Mouse (Mus musculus) hindbrain, embryonic 12.5 days (tissue): ENCODE measurements at regions not wholly inside any gene's neighbourhood (a gene's known extent, or its start where the extent isn't known, plus 50 kb on each side); places are given as distances from the start of the nearest gene placed in this dataset.

Experiments used
- ATAC-seq: fragments of 200-750 bp; cut with Nextera tagmentation; 2 replicates; pipeline ENCODE4 v1.8.0; 2017; ENCODE audit warnings: moderate TSS enrichment; ENCODE audit not compliant: low FRiP score
- H3K27ac ChIP-seq: fragments of 300-500 bp; sonication (generic); 2 replicates; pipeline ENCODE4 v1.5.1; 2016; ENCODE audit warnings: mild to moderate bottlenecking
- H3K27me3 ChIP-seq: fragments of 300-500 bp; sonication (generic); 2 replicates; pipeline ENCODE4 v1.6.1; 2016; ENCODE audit warnings: mild to moderate bottlenecking
- H3K36me3 ChIP-seq: fragments of 300-500 bp; sonication (generic); 2 replicates; pipeline ENCODE4 v1.6.1; 2016; ENCODE audit warnings: mild to moderate bottlenecking
- H3K4me1 ChIP-seq: fragments of 300-500 bp; sonication (generic); 2 replicates; pipeline ENCODE4 v1.6.1; 2016
- H3K4me2 ChIP-seq: fragments of 300-500 bp; sonication (generic); replicated peaks from 2 replicates; pipeline ENCODE4 v1.6.1; 2016; ENCODE audit warnings: mild to moderate bottlenecking
- H3K4me3 ChIP-seq: fragments of 300-500 bp; sonication (generic); 2 replicates; pipeline ENCODE4 v1.5.1; 2016; ENCODE audit warnings: mild to moderate bottlenecking
- H3K9ac ChIP-seq: fragments of 300-500 bp; sonication (generic); 2 replicates; pipeline ENCODE4 v1.6.1; 2016; ENCODE audit warnings: mild to moderate bottlenecking, moderate library complexity
- H3K9me3 ChIP-seq: fragments of 300-500 bp; sonication (generic); replicated peaks from 2 replicates; pipeline ENCODE4 v1.6.1; 2016; ENCODE audit warnings: mild to moderate bottlenecking
- WGBS: fragments of 180-500 bp; shearing (Covaris S2); methylation state at CpG from one replicate; pipeline ENCODE4 v1.1.7; 2016; 5-methylcytosine and 5-hydroxymethylcytosine counted together

- no peaks in the 10 kb centered on the region for H3K4me1 ChIP-seq
- no peak for ATAC-seq
- no peaks in the 10 kb centered on the region for H3K36me3 ChIP-seq
- no peaks in the 10 kb centered on the region for H3K9me3 ChIP-seq
- H3K9ac ChIP-seq: no peak overlapping the region
- no peaks in the 10 kb centered on the region for H3K27me3 ChIP-seq
- H3K4me2 ChIP-seq: no peak overlapping the region
- no peak overlapping the region for H3K27ac ChIP-seq
- H3K4me3 ChIP-seq: no peak overlapping the region
Measured at GRCm38 (mm10) chr9:32923925-32924324, 287.9 kb downstream of the Ets1 start.

DNA sequence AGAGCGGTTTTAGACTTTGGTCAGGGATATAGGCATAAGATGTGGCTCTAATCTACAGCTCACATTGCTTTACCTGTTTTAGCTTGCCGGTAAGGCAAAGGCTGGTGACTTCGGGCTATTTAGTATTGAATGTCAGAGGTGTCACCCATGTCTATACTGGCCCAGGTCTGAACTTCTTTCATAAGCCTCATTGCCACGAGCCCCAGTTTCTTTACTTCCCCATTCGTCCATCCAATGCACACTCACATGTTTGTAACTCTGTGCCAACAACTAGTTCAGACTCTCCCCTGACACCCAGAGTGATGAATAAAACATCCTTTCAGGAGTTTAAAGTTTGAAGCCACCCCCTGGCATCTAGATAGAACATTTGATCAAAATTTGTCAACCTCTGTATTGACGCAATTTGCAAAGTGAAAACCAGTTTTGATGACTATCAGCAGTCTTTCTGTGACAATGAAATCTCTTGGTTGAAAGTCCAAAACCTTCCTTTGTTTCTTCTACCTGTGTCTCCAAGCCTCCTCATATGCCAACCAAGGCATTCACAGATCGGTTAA lies 288.4 kb downstream of the Ets1 start:
- H3K9me3 ChIP-seq: no peaks in the 10 kb centered on the region
- no peaks in the 10 kb centered on the region for H3K27me3 ChIP-seq
- no peak overlapping the region for H3K4me2 ChIP-seq
- no peak for ATAC-seq
- H3K27ac ChIP-seq: no peak overlapping the region
- H3K9ac ChIP-seq: no peak overlapping the region
- 95% methylated on average over 7 of the region's 7 CpGs for WGBS
- H3K4me1 ChIP-seq: no peaks in the 10 kb centered on the region
- no peaks in the 10 kb centered on the region for H3K36me3 ChIP-seq
- no peak overlapping the region for H3K4me3 ChIP-seq

- Histone ChIP-seq H3K4me3 (no peak overlapping the region), H3K4me1 (no peaks in the 10 kb centered on the region), H3K9me3 (no peaks in the 10 kb centered on the region), H3K27ac (no peak overlapping the region), H3K36me3 (no peaks in the 10 kb centered on the region), H3K9ac (no peak overlapping the region), H3K4me2 (no peak overlapping the region), H3K27me3 (no peaks in the 10 kb centered on the region)
- no peak for ATAC-seq
- 90% methylated on average over 6 of the region's 6 CpGs for WGBS
Measured at GRCm38 (mm10) chr9:32925036-32925435, 289.0 kb downstream of the Ets1 start.

DNA sequence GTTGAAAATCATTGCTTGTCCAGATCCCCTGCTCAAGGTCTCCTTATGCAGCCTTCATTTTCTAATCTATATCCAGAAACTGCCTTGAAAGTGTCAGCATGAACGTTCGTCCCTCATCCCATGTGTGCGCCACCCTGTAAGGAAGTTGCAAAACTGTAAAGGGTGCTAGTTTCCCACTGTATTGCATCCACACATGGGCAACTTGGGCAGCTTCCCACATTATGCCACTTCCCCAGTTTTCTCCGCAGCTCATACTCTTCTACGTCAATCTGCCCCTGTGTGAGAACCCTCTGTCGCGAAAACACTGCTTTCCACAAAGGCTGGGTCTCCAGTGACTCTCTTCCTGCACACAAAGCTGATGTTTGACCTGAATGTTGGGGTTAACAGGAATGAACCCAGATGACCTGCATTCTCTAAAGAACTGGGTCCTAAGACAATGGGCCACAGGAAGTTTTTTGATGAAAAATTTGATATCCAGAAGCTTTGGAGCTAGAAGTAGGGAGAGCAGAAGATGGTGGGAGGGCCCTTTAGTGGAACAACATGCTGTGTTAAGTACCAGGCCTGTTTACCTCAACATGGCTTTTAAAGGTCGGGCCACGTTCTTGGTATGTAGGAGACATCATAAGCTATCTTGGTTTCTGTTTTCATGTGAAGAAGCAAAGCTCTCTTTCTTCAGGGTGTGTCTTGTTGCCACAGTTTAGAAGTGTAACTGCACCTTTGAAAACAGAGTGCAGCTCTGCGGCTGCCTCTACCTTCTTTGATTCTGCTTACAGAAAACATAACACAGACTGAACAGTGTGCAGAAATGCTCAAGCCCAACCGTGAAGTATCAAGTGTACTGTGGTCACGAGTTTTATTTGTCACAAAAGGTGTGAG lies 289.9 kb downstream of the Ets1 start:
- WGBS: 80% methylated on average over 12 of the region's 12 CpGs
- Histone ChIP-seq H3K27me3 (no peaks in the 10 kb centered on the region), H3K4me2 (no peak overlapping the region), H3K36me3 (no peaks in the 10 kb centered on the region), H3K4me1 (no peaks in the 10 kb centered on the region), H3K9ac (no peak overlapping the region), H3K9me3 (no peaks in the 10 kb centered on the region), H3K4me3 (no peak overlapping the region), H3K27ac (no peak overlapping the region)
- ATAC-seq: no peak

DNA sequence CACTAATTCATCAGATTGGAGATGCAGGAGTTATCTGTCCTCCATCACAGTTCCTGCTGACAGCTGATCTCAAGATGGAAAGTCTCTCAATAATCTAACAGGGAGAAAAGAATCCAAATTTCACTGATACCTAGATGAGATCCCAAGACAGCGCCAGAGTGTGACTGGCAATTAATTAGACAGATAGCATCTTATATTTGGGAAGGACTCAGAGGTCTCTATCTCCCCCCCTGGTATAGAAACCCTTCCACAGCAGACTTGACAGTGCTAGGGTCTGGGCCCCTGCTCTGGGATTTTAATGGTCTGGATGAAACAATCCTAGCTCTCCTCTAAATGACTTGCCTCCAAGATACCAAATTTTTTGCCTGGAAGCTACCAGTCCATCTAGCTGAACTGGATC lies 291.6 kb downstream of the Ets1 start:
- no peaks in the 10 kb centered on the region for H3K9me3 ChIP-seq
- H3K27me3 ChIP-seq: no peaks in the 10 kb centered on the region
- H3K4me2 ChIP-seq: no peak overlapping the region
- no peaks in the 10 kb centered on the region for H3K4me1 ChIP-seq
- no peak overlapping the region for H3K9ac ChIP-seq
- 84% methylated on average over 1 of the region's 1 CpGs for WGBS
- H3K4me3 ChIP-seq: no peak overlapping the region
- no peak for ATAC-seq
- H3K27ac ChIP-seq: no peak overlapping the region
- H3K36me3 ChIP-seq: no peaks in the 10 kb centered on the region

GRCm38 (mm10) chr9:32928289-32929000 lies 292.4 kb downstream of the Ets1 start:
- ATAC-seq: no peak
- Histone ChIP-seq H3K27me3 (no peaks in the 10 kb centered on the region), H3K36me3 (no peaks in the 10 kb centered on the region), H3K9ac (no peak overlapping the region), H3K4me1 (no peaks in the 10 kb centered on the region), H3K4me2 (no peak overlapping the region), H3K4me3 (no peak overlapping the region), H3K9me3 (no peaks in the 10 kb centered on the region), H3K27ac (no peak overlapping the region)
- WGBS: 90% methylated on average over 8 of the region's 8 CpGs

- Histone ChIP-seq H3K9me3 (no peaks in the 10 kb centered on the region), H3K4me2 (no peak overlapping the region), H3K36me3 (no peaks in the 10 kb centered on the region), H3K9ac (no peak overlapping the region), H3K4me1 (no peaks in the 10 kb centered on the region), H3K4me3 (no peak overlapping the region), H3K27ac (no peak overlapping the region), H3K27me3 (no peaks in the 10 kb centered on the region)
- WGBS: 90% methylated on average over 1 of the region's 1 CpGs
- ATAC-seq: no peak
Measured at GRCm38 (mm10) chr9:32929331-32929730, 293.3 kb downstream of the Ets1 start.

GRCm38 (mm10) chr9:32929826-32930225 lies 293.8 kb downstream of the Ets1 start:
- Histone ChIP-seq H3K4me1 (no peaks in the 10 kb centered on the region), H3K27me3 (no peaks in the 10 kb centered on the region), H3K27ac (no peak overlapping the region), H3K4me2 (no peak overlapping the region), H3K4me3 (no peak overlapping the region), H3K9ac (no peak overlapping the region), H3K36me3 (no peaks in the 10 kb centered on the region), H3K9me3 (no peaks in the 10 kb centered on the region)
- 94% methylated on average over 3 of the region's 3 CpGs for WGBS
- no peak for ATAC-seq

GRCm38 (mm10) chr9:32931266-32932005 lies 295.4 kb downstream of the Ets1 start:
- WGBS: 68% methylated on average over 10 of the region's 10 CpGs
- Histone ChIP-seq H3K4me1 (peaks cover 1% of the 10 kb centered on the region), H3K9ac (no peak overlapping the region), H3K9me3 (no peaks in the 10 kb centered on the region), H3K36me3 (no peaks in the 10 kb centered on the region), H3K27me3 (no peaks in the 10 kb centered on the region), H3K27ac (no peak overlapping the region), H3K4me3 (no peak overlapping the region), H3K4me2 (no peak overlapping the region)
- no peak for ATAC-seq

- Histone ChIP-seq H3K4me3 (no peak overlapping the region), H3K9ac (no peak overlapping the region), H3K4me2 (no peak overlapping the region), H3K9me3 (no peaks in the 10 kb centered on the region), H3K4me1 (peaks cover 4% of the 10 kb centered on the region), H3K36me3 (no peaks in the 10 kb centered on the region), H3K27me3 (peaks cover 7% of the 10 kb centered on the region; the same call in 1 of the 2 replicates), H3K27ac (no peak overlapping the region)
- ATAC-seq: no peak
- 80% methylated on average over 7 of the region's 7 CpGs for WGBS
Measured at GRCm38 (mm10) chr9:32933237-32934071, 297.4 kb downstream of the Ets1 start.

GRCm38 (mm10) chr9:32934436-32934835 lies 298.4 kb downstream of the Ets1 start:
- H3K27ac ChIP-seq: no peak overlapping the region
- no peaks in the 10 kb centered on the region for H3K36me3 ChIP-seq
- H3K4me2 ChIP-seq: no peak overlapping the region
- H3K9me3 ChIP-seq: no peaks in the 10 kb centered on the region
- peaks cover 4% of the 10 kb centered on the region for H3K4me1 ChIP-seq
- H3K9ac ChIP-seq: no peak overlapping the region
- ATAC-seq: no peak
- H3K4me3 ChIP-seq: no peak overlapping the region
- 76% methylated on average over 1 of the region's 1 CpGs for WGBS
- H3K27me3 ChIP-seq: peaks cover 9% of the 10 kb centered on the region
